Comparison of ENCODE assay signal across 16 mouse cellular contexts in genomic region chr15:79801646-79802045, GRCm38 (mm10). TPM values are rescaled to one million over a fixed set of nuclear protein-coding genes. Genes with fewer than 3 reads are reported as not detected.
"Had no signal": no experiment of that assay in that cellular context is flagged by ENCODE, and none has a peak within 500 bp of the region (broad histone marks: within the 10 kb centered on the region; RNA-seq: fewer than 3 reads in every experiment).

No protein-coding gene starts in this region.

- DNase-seq: kidney, adult 8-10 months; kidney, postnatal 36 days; layer of hippocampus, adult 9-11 months; liver, postnatal 0 days; lung, embryonic 14.5 days; thymus, adult 18-20 months; thymus, postnatal 36 days had no signal

- H3K4me3 ChIP-seq: kidney, embryonic 15.5 days; limb, embryonic 12.5 days; limb, embryonic 15.5 days; midbrain, embryonic 12.5 days; midbrain, embryonic 15.5 days; neural tube, embryonic 13.5 days had no signal

- H3K27ac ChIP-seq: kidney, embryonic 15.5 days; limb, embryonic 12.5 days; limb, embryonic 15.5 days; liver, embryonic 14.5 days; macrophage; midbrain, embryonic 12.5 days; midbrain, embryonic 15.5 days; neural tube, embryonic 13.5 days had no signal

RNA-seq across cellular contexts. Expression of gene Npcd, which starts 32.4 kb away (rescaled TPM):
- total RNA-seq: megakaryocyte, adult 5-6 weeks had no signal
